In the genomic region with DNA sequence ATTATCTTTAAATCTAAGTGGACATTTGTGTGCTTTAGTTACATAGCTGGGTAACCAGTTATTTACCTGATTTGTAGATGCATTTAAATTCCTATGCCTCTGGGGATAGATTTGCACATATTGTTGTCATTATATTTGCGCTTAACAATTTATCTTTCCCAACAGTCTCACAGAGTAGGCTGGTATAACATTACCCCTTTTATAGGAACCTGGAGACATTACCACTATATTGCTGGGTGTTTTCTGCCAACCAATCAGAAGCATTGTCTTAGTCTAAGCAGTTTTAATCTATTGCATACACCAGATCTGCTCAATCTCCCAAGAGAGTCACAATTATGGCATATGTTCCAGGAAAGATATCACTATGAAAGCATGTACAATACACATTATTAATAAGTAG, we compare ENCODE assay signal across 27 mouse cellular contexts.
DNase-seq lines count a peak whose midpoint lies in the region; ATAC-seq and TF ChIP-seq lines count a peak whose summit lies in the region.
"Had no signal": no experiment of that assay in that cellular context is flagged by ENCODE, and none has a peak within 500 bp of the region (broad histone marks: within the 10 kb centered on the region; RNA-seq: fewer than 3 reads in every experiment).

No protein-coding gene starts in this region.

- H3K4me2 ChIP-seq in embryonic facial prominence, embryonic 11.5 days (ENCODE audit: low read depth, low read length): no peak overlapping the region
- no peak overlapping the region for H3K4me2 ChIP-seq in neural tube, embryonic 13.5 days
- no peak overlapping the region for H3K4me2 ChIP-seq in limb, embryonic 14.5 days (replicated peaks; ENCODE audit: low read depth, low read length, severe bottlenecking)
- no peak overlapping the region for H3K4me2 ChIP-seq in neural tube, embryonic 15.5 days
- no peak overlapping the region for H3K4me2 ChIP-seq in liver, embryonic 11.5 days
- H3K4me2 ChIP-seq: embryonic facial prominence, embryonic 13.5 days; forebrain, embryonic 13.5 days; forebrain, embryonic 15.5 days had no signal

- TF ChIP-seq POLR2A in limb, embryonic 14.5 days (IDR thresholded peaks at IDR 0.05; ENCODE audit: borderline replicate concordance, extremely low read depth, insufficient read depth, insufficient read length): no peak

- H3K27ac ChIP-seq in embryonic facial prominence, embryonic 11.5 days (replicated peaks; ENCODE audit: low read depth, low read length): no peak overlapping the region
- H3K27ac ChIP-seq in embryonic facial prominence, embryonic 10.5 days (replicated peaks): no peak overlapping the region
- no peak overlapping the region for H3K27ac ChIP-seq in neural tube, embryonic 13.5 days (replicated peaks)
- H3K27ac ChIP-seq in limb, embryonic 14.5 days (replicated peaks; ENCODE audit: low read depth, low read length): no peak overlapping the region
- no peak overlapping the region for H3K27ac ChIP-seq in neural tube, embryonic 15.5 days (replicated peaks)
- no peak overlapping the region for H3K27ac ChIP-seq in liver, embryonic 11.5 days (ENCODE audit: low read depth, low read length)
- H3K27ac ChIP-seq: embryonic facial prominence, embryonic 13.5 days; forebrain, embryonic 13.5 days; forebrain, embryonic 15.5 days had no signal

- peak; percentile 57 for DNase-seq in embryonic facial prominence, embryonic 11.5 days (ENCODE audit: low spot score)
- no peak for DNase-seq in embryonic facial prominence, embryonic 10.5 days (ENCODE audit: low spot score)
- no peak for DNase-seq in neural tube, embryonic 10.5 days (ENCODE audit: extremely low spot score, low spot score)
- DNase-seq in limb, embryonic 14.5 days (ENCODE audit: low spot score): no peak
- no peak for DNase-seq in lung, postnatal 25 days (ENCODE audit: low spot score)
- DNase-seq in liver, embryonic 11.5 days (ENCODE audit: low spot score): no peak
- DNase-seq: adrenal gland, adult 8-10 months; adrenal gland, postnatal 14 days; adrenal gland, postnatal 36 days; B cell, adult 2 months; cerebellum, adult 11-12 months; cerebellum, adult 2 months; cerebellum, adult 9-10 months; cerebellum, postnatal 10 days; cerebellum, postnatal 25 days; embryo, embryonic 11 days; forebrain, postnatal 0 days had no signal

- no peaks in the 10 kb centered on the region for H3K36me3 ChIP-seq in embryonic facial prominence, embryonic 11.5 days (replicated peaks; ENCODE audit: control insufficient read depth, insufficient read depth, low read depth, low read length)
- no peaks in the 10 kb centered on the region for H3K36me3 ChIP-seq in embryonic facial prominence, embryonic 10.5 days (replicated peaks)
- H3K36me3 ChIP-seq in neural tube, embryonic 13.5 days: no peaks in the 10 kb centered on the region
- no peaks in the 10 kb centered on the region for H3K36me3 ChIP-seq in limb, embryonic 14.5 days (ENCODE audit: control insufficient read depth, insufficient read depth, low read length)
- no peaks in the 10 kb centered on the region for H3K36me3 ChIP-seq in neural tube, embryonic 15.5 days
- no peaks in the 10 kb centered on the region for H3K36me3 ChIP-seq in liver, embryonic 11.5 days (ENCODE audit: control insufficient read depth, insufficient read depth, low read length)
- H3K36me3 ChIP-seq: embryonic facial prominence, embryonic 13.5 days; forebrain, embryonic 15.5 days; G1E had no signal

- H3K9ac ChIP-seq in embryonic facial prominence, embryonic 11.5 days (replicated peaks; ENCODE audit: low read length): no peak overlapping the region
- H3K9ac ChIP-seq in neural tube, embryonic 13.5 days: no peak overlapping the region
- no peak overlapping the region for H3K9ac ChIP-seq in limb, embryonic 14.5 days (ENCODE audit: low read depth, low read length, severe bottlenecking)
- no peak overlapping the region for H3K9ac ChIP-seq in neural tube, embryonic 15.5 days (replicated peaks)
- no peak overlapping the region for H3K9ac ChIP-seq in liver, embryonic 11.5 days (ENCODE audit: low read depth, low read length)
- H3K9ac ChIP-seq: embryonic facial prominence, embryonic 13.5 days; forebrain, embryonic 13.5 days; forebrain, embryonic 15.5 days; forebrain, postnatal 0 days had no signal

- H3K27me3 ChIP-seq in embryonic facial prominence, embryonic 11.5 days (ENCODE audit: control insufficient read depth, insufficient read depth, low read length): no peaks in the 10 kb centered on the region
- H3K27me3 ChIP-seq in embryonic facial prominence, embryonic 10.5 days (replicated peaks; ENCODE audit: low read depth, poor library complexity, severe bottlenecking): no peaks in the 10 kb centered on the region; the same call in 1 of the 2 replicates
- no peaks in the 10 kb centered on the region for H3K27me3 ChIP-seq in neural tube, embryonic 13.5 days
- no peaks in the 10 kb centered on the region for H3K27me3 ChIP-seq in limb, embryonic 14.5 days (ENCODE audit: control insufficient read depth, insufficient read depth, low read length)
- no peaks in the 10 kb centered on the region for H3K27me3 ChIP-seq in neural tube, embryonic 15.5 days (replicated peaks)
- no peaks in the 10 kb centered on the region for H3K27me3 ChIP-seq in liver, embryonic 11.5 days (replicated peaks; ENCODE audit: control insufficient read depth, insufficient read depth, low read length)
- H3K27me3 ChIP-seq: CH12.LX; embryonic facial prominence, embryonic 13.5 days; forebrain, embryonic 13.5 days; forebrain, embryonic 15.5 days had no signal

- no peaks in the 10 kb centered on the region for H3K9me3 ChIP-seq in embryonic facial prominence, embryonic 11.5 days (replicated peaks; ENCODE audit: control insufficient read depth, low read length)
- no peaks in the 10 kb centered on the region for H3K9me3 ChIP-seq in embryonic facial prominence, embryonic 10.5 days
- H3K9me3 ChIP-seq in neural tube, embryonic 13.5 days: no peaks in the 10 kb centered on the region
- no peaks in the 10 kb centered on the region for H3K9me3 ChIP-seq in limb, embryonic 14.5 days (ENCODE audit: control insufficient read depth, low read length)
- no peaks in the 10 kb centered on the region for H3K9me3 ChIP-seq in neural tube, embryonic 15.5 days (replicated peaks)
- no peaks in the 10 kb centered on the region for H3K9me3 ChIP-seq in liver, embryonic 11.5 days (ENCODE audit: control insufficient read depth, low read length)
- H3K9me3 ChIP-seq: embryonic facial prominence, embryonic 13.5 days; forebrain, embryonic 13.5 days; forebrain, embryonic 15.5 days; G1E had no signal

- no peak for ATAC-seq in embryonic facial prominence, embryonic 11.5 days (replicated peaks; ENCODE audit: insufficient number of reproducible peaks, low FRiP score, low TSS enrichment, low read depth)
- peak; percentile 77 for ATAC-seq in neural tube, embryonic 13.5 days (ENCODE audit: low read depth)
- ATAC-seq in limb, embryonic 14.5 days (ENCODE audit: low FRiP score, low read depth): peak; percentile 57
- peak; percentile 65; the same call in 1 of the 2 replicates for ATAC-seq in neural tube, embryonic 15.5 days (ENCODE audit: low FRiP score)
- no peak for ATAC-seq in liver, embryonic 11.5 days (replicated peaks; ENCODE audit: low FRiP score)
- ATAC-seq: activated CD4-positive, CD25-positive, alpha-beta regulatory T cell, adult 4 months; CD4-positive, CD25-positive, alpha-beta regulatory T cell, adult 4 months; forebrain, embryonic 13.5 days; forebrain, embryonic 15.5 days; forebrain, postnatal 0 days; Patski had no signal

- no peak overlapping the region for H3K4me3 ChIP-seq in embryonic facial prominence, embryonic 11.5 days (ENCODE audit: low read depth, low read length)
- no peak overlapping the region for H3K4me3 ChIP-seq in embryonic facial prominence, embryonic 10.5 days
- H3K4me3 ChIP-seq in neural tube, embryonic 13.5 days: no peak overlapping the region
- no peak overlapping the region for H3K4me3 ChIP-seq in limb, embryonic 14.5 days (replicated peaks; ENCODE audit: low read length)
- H3K4me3 ChIP-seq in neural tube, embryonic 15.5 days (replicated peaks): no peak overlapping the region
- no peak overlapping the region for H3K4me3 ChIP-seq in liver, embryonic 11.5 days (ENCODE audit: low read depth, low read length)
- H3K4me3 ChIP-seq: embryonic facial prominence, embryonic 13.5 days; forebrain, embryonic 13.5 days; forebrain, embryonic 15.5 days had no signal

- no peaks in the 10 kb centered on the region for H3K4me1 ChIP-seq in embryonic facial prominence, embryonic 11.5 days (ENCODE audit: control insufficient read depth, insufficient read depth, low read length)
- no peaks in the 10 kb centered on the region; the same call in 1 of the 2 replicates for H3K4me1 ChIP-seq in embryonic facial prominence, embryonic 10.5 days
- no peaks in the 10 kb centered on the region for H3K4me1 ChIP-seq in neural tube, embryonic 13.5 days (replicated peaks)
- H3K4me1 ChIP-seq in limb, embryonic 14.5 days (ENCODE audit: control insufficient read depth, insufficient read depth, low read length): no peaks in the 10 kb centered on the region
- no peaks in the 10 kb centered on the region for H3K4me1 ChIP-seq in neural tube, embryonic 15.5 days
- no peaks in the 10 kb centered on the region for H3K4me1 ChIP-seq in liver, embryonic 11.5 days (replicated peaks; ENCODE audit: control insufficient read depth, insufficient read depth, low read length)
- H3K4me1 ChIP-seq: forebrain, embryonic 13.5 days; forebrain, embryonic 15.5 days had no signal

- 55% methylated on average over 1 of the region's 1 CpGs for WGBS in embryonic facial prominence, embryonic 11.5 days
- WGBS in embryonic facial prominence, embryonic 10.5 days: 63% methylated on average over 1 of the region's 1 CpGs
- WGBS in neural tube, embryonic 13.5 days: 59% methylated on average over 1 of the region's 1 CpGs
- WGBS in limb, embryonic 14.5 days: 34% methylated on average over 1 of the region's 1 CpGs
- WGBS in neural tube, embryonic 15.5 days: 43% methylated on average over 1 of the region's 1 CpGs
- 92% methylated on average over 1 of the region's 1 CpGs for WGBS in liver, embryonic 11.5 days

Comparison
In these comparisons a context has a peak if more than half of its experiments do, and no peak if none do; other contexts are left out.
1. ATAC-seq: peak in neural tube, embryonic 13.5 days (single experiment), limb, embryonic 14.5 days (single experiment) and neural tube, embryonic 15.5 days (single experiment); none in embryonic facial prominence, embryonic 11.5 days (single experiment) and liver, embryonic 11.5 days (single experiment).